Mouse (Mus musculus): ENCODE results near the gene Plekhm1. TPM values are rescaled to one million over a fixed set of nuclear protein-coding genes. Genes with fewer than 3 reads are reported as not detected.
A peak's percentile ranks its signal among the peaks of the same experiment; 100 is the strongest.

Plekhm1 gene
- total and polyA plus RNA-seq, 3 experiments = 3.4 to 10.0 TPM; not detected in 1

DNA sequence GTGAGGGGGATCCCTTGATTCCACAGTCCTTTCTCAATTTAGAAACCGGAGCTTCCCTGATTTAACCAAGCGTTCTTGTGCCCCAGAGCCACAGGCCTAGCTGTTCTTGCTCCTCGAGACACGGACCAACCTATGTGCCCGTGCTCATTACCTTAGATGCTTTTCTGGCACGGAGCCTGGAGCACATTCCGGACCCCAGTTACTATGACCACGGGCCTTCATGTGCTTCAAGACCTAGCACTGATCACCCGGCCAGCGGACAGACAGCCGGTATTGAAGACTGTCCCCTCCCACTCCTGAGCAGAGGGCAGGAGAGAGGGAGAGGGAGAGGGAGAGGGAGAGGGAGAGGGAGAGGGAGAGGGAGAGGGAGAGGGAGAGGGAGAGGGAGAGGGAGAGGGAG, 57.2 kb downstream of the Plekhm1 start:
- Histone ChIP-seq H3K4me1 (ENCODE audit: control insufficient read depth in 1 of 2, insufficient read depth in 2 of 2, low read length in 2 of 2) (no peaks in the 10 kb centered on the region), H3K4me3 (ENCODE audit: control insufficient read depth in 1 of 2, insufficient read depth in 1 of 2, low read depth in 2 of 2, low read length in 2 of 2) (no peak overlapping the region), H3K9me3 (replicated peaks; ENCODE audit: insufficient read depth, low read length) (no peaks in the 10 kb centered on the region), H3K9ac (ENCODE audit: control insufficient read depth, low read depth, low read length, poor library complexity, severe bottlenecking) (no peak overlapping the region), H3K79me2 (ENCODE audit: control insufficient read depth, insufficient read depth, low read length, poor library complexity) (peaks cover 1% of the 10 kb centered on the region; the same call in 1 of the 2 replicates), H3K36me3 (ENCODE audit: control insufficient read depth in 1 of 2, insufficient read depth in 2 of 2, low read length in 2 of 2) (no peaks in the 10 kb centered on the region), H3K27ac (ENCODE audit: control insufficient read depth, low read depth, low read length) (no peak overlapping the region), H3K27me3 (ENCODE audit: control insufficient read depth in 1 of 2, insufficient read depth in 2 of 2, low read length in 2 of 2) (no peaks in the 10 kb centered on the region)
- DNase-seq (ENCODE audit: low read depth, low spot score) = no peak
- TF ChIP-seq CTCF (IDR thresholded peaks at IDR 0.05 in 2 of 3, conservative IDR thresholded peaks at IDR 0.05 in 1 of 3; ENCODE audit: control insufficient read depth in 1 of 3, insufficient read depth in 1 of 3, low read depth in 2 of 3, low read length in 3 of 3, poor library complexity in 1 of 3, severe bottlenecking in 1 of 3) = no peak
- TF ChIP-seq ZNF384 (IDR thresholded peaks at IDR 0.05; ENCODE audit: low read depth, low read length) = no peak
- no peak for TF ChIP-seq NRF1 (IDR thresholded peaks at IDR 0.05; ENCODE audit: insufficient read depth, low read depth, low read length, poor library complexity, severe bottlenecking)
- no peak for TF ChIP-seq ZKSCAN1 (IDR thresholded peaks at IDR 0.05; ENCODE audit: low read depth, low read length)
- no peak for TF ChIP-seq MAFK (IDR thresholded peaks at IDR 0.05; ENCODE audit: borderline replicate concordance, low read depth, low read length)
- TF ChIP-seq RAD21 (IDR thresholded peaks at IDR 0.05; ENCODE audit: low read depth, low read length) = no peak
- no peak for TF ChIP-seq CHD2 (IDR thresholded peaks at IDR 0.05; ENCODE audit: low read length)
- no peak for TF ChIP-seq MYB (IDR thresholded peaks at IDR 0.05; ENCODE audit: low read depth, low read length)
- TF ChIP-seq POLR2AphosphoS2 (IDR thresholded peaks at IDR 0.05; ENCODE audit: low read length) = no peak
- no peak for TF ChIP-seq MEF2A (IDR thresholded peaks at IDR 0.05; ENCODE audit: extremely low read depth, insufficient replicate concordance, low read depth, low read length, poor library complexity, severe bottlenecking)
- no peak for TF ChIP-seq TCF12 (IDR thresholded peaks at IDR 0.05; ENCODE audit: low read depth, low read length)
- no peak for TF ChIP-seq TBP (IDR thresholded peaks at IDR 0.05; ENCODE audit: low read depth, low read length)
- TF ChIP-seq HCFC1 (IDR thresholded peaks at IDR 0.05; ENCODE audit: low read depth, low read length) = no peak
- no peak for TF ChIP-seq CHD1 (IDR thresholded peaks at IDR 0.05; ENCODE audit: low read depth, low read length)
- TF ChIP-seq RCOR1 (IDR thresholded peaks at IDR 0.05; ENCODE audit: low read depth, low read length) = no peak

DNA sequence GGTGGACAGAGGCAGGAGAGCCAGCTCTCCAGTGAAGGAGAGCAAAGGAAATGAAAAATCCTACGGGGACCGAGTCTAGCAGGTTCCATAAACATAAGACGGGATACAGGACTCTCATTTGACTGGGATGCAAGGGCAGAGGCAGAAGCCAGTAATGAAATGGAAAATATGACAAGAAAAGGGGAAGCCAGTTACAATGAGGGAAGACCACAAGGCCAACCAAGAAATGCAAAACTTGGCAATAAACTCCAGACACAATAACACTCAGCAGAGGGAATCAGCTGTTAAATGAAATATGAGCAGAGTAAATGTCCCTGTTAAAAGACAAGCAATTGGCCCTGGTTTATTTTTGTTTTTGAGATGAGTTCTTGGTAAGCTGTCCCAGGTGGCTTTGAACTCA, 58.5 kb downstream of the Plekhm1 start:
- Histone ChIP-seq H3K9me3 (replicated peaks; ENCODE audit: insufficient read depth, low read length) (no peaks in the 10 kb centered on the region), H3K36me3 (ENCODE audit: control insufficient read depth in 1 of 2, insufficient read depth in 2 of 2, low read length in 2 of 2) (no peaks in the 10 kb centered on the region), H3K4me3 (ENCODE audit: control insufficient read depth in 1 of 2, insufficient read depth in 1 of 2, low read depth in 2 of 2, low read length in 2 of 2) (no peak overlapping the region), H3K9ac (ENCODE audit: control insufficient read depth, low read depth, low read length, poor library complexity, severe bottlenecking) (no peak overlapping the region), H3K27ac (ENCODE audit: control insufficient read depth, low read depth, low read length) (no peak overlapping the region), H3K4me1 (ENCODE audit: control insufficient read depth in 1 of 2, insufficient read depth in 2 of 2, low read length in 2 of 2) (no peaks in the 10 kb centered on the region), H3K27me3 (ENCODE audit: control insufficient read depth in 1 of 2, insufficient read depth in 2 of 2, low read length in 2 of 2) (no peaks in the 10 kb centered on the region), H3K79me2 (ENCODE audit: control insufficient read depth, insufficient read depth, low read length, poor library complexity) (no peaks in the 10 kb centered on the region)
- peak; percentile 49 for DNase-seq (ENCODE audit: low read depth, low spot score)
- TF ChIP-seq EP300 (IDR thresholded peaks at IDR 0.05; ENCODE audit: low read depth in 1 of 2, low read length in 2 of 2) (no peak), GATA1 (IDR thresholded peaks at IDR 0.05; ENCODE audit: low read depth, low read length) (no peak), CHD1 (IDR thresholded peaks at IDR 0.05; ENCODE audit: low read depth, low read length) (no peak)

Data from MEL (cell line).